Mouse (Mus musculus) mouse trophoblast stem cell (cell line): ENCODE measurements at regions not wholly inside any gene's neighbourhood (a gene's known extent, or its start where the extent isn't known, plus 50 kb on each side); places are given as distances from the start of the nearest gene placed in this dataset.
"Not testable (repeated sequence)": the region's sequence is repeated elsewhere in the genome, so short reads cannot be mapped to it uniquely, and the experiment has no call there.

Experiments used
- in situ Hi-C, 2 experiments: fragments of 300-500 bp; cut with MseI, MboI; formaldehyde crosslinking; loops; 2 replicates in 1 of 2; 3 replicates in 1 of 2; pipeline ENCODE4 v1.15.1; 2025

DNA sequence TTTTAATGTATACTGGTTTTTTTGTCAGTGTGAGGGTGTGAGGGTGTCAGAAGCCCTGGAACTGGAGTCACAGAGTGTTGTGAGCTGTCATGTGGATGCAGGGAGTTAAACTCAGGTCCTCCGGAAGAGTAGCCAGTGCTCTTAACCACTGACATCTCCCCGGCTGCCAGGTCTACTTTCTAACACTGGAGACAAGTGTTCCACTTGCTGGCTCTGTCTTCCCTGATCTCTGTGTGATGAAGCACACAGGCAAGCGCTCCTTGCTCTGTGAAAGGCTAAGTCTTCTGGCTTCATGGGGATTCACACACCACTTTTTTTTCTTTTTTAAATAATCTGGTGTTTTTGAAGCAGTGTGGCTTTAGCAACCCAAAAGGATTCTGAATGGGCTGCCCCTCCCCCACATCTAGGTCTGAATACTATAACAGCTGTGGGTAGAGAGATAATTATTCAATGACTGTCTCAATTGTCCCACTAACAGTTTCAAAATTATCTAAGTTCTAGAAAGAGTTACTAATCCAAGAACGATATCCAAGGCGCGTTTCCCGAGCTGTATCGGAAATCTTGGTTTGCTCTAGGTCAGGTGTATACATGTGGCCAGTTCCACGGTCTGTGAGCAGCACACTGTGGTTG is 208.4 kb upstream of the Smim15 start:
- in situ Hi-C loops, result no loop called here

DNA sequence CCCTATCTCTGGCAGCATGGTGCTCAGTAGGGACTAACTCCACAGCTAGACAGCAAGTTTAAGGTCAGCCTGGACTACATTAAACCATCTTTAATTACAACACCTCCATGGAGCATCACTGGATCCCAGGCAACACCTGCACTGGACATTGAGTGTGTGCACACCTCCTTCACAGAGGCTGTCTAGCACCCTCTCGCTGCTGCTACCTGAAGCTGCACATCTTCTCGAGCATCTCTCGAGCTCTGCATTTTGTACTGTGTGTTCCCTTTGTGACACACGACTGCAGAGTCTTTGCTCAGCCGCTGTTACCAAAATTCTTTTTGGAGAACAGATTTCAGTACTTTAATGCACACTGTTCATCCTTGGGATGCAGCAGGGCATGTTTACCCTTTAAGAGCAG is 212.2 kb upstream of the Smim15 start:
- in situ Hi-C loops, result no loop called here

DNA sequence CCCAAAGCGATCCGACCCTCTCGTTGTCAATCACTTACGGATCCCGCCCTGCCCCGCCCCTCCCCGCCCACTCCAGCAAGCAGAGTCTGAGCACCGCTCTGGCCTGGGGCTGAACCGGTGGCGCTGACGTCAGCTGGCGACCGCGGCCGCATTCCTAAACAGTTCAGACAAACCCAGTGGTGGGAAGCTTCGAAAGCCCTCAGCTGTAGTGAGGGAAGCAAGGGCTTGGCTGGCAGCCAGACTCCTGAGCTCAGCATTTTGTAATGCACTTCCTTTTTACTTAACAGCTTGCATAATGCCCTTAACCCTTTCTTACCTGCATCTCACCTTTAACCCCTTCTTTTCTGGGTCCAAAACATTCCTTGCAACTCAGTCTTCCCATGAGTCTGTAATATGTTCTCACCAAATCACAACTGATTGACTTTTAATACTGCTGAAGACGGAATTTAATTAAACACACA is 213.0 kb upstream of the Smim15 start:
- in situ Hi-C loops, result no loop called here

DNA sequence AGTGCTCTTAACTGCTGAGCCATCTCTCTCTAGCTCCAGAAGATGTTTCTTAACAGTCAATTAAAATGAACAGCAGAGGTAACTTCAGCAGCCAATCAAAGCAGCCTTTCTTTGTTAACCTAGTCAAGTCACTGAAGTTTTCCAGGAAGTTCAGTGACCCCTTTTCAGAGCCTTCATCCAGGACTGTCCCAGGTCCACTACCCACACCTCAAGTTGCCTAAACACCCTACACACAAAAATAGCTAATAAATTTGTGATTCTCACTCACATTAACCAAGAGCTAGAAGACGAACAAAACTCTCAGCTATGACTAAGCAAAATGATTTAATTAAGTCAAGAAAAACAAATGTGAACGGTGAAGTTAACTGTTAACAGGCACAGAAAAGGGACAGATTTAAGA is 214.0 kb upstream of the Smim15 start:
- in situ Hi-C loops, result no loop called here

DNA sequence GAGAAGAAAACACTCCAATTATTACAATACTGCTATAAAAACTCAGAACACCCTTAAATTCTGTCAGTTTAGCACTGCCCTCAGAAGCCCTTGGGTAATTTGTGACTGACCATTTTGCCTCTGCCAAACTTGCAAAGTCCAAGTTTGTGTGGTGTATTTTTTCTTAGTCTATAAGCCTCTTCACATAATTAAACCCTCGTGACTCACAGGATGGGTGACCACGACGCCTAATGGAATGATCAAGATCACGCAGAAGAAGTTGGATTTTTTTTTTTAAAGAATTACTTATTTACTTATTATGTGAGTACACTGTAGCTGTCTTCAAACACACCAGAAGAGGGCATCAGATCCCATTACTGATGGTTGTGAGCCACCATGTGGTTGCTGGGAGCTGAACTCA is 214.4 kb upstream of the Smim15 start:
- in situ Hi-C loops, result no loop called here

DNA sequence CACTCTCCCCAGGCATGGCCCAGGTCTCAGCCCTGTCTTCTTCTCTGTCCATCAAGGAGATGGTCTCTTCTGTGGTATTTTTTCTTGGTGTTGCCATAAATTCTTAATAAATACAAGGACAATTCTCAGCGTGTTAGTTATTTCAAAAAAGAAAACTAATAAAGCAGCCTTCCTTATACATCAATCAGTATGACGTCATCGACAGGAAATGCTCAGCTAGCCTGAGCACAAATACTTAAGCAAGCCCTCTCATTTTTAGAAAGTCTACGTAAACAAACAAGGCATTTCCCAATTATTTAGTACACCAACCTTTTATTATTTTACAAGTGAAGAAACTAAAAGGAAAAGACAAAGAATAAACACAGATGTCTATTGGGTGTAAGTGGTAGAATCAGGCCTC is 218.6 kb upstream of the Smim15 start:
- in situ Hi-C loops, result no loop called here

DNA sequence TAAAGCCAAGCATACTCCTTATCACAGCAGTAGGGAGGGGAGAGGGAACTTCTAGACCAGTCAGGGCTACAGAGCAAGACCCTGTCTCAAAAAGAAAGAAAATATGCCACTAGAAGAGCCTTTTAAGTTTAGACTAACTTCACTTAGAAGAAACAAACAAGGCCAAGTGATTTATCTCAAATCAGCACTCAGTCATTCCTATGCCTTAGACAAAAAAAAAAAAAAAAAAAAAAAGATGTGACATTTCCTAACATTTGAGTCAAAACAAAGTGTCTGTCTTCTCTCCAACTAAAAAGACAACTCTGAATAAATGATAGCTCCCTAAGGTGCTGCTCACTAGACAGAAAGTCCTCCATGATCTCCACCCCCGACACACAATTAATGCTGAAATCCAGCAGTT is 220.9 kb upstream of the Smim15 start:
- in situ Hi-C loops, result no loop called here

DNA sequence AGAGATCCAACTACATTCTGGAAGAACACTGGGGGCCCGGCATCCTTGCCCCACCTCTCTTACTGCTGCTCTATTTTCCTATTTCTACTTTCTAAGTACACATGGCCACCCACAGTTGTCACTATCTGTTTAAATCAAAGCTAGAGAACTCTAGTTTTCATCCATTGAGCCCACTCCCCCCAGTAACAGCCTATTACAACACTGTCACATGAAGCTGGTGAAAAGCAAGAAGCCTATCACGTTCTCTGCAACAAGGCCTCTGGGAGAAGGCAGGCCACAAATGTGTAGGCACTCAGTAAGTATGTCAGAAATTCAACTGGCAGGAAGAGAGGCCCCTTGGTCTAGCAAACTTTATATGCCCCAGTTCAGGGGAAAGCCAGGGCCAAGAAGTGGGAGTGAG is 222.0 kb upstream of the Smim15 start:
- in situ Hi-C loops, result no loop called here

DNA sequence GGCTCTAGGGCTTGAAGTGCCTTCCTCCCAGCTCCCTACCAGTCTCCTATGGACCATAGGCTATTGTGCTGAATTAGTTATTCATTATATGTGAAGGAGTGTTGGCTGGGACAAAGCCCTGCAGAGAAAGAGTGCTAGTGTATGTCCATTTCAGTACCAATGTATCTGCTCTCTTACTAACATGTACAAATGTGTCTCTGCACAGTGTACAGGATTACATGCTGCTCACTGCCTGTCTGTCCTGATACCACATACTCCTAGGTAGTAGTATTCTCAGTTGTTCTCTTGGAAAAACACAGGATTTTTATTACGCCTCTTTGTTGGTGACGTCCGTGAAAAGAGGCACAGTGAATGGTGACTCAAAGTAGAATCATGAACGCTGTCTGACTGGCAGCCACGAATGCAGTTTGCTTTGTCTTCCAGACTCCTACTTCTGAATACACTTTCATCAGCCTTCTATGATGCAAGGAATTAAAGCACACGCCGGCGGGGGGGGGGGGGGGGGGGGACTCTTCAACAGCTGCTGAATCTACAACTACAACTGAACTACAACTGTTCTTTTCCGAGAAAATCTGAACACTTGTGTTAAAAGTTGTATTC is 230.6 kb upstream of the Smim15 start:
- in situ Hi-C loops, result no loop called here

DNA sequence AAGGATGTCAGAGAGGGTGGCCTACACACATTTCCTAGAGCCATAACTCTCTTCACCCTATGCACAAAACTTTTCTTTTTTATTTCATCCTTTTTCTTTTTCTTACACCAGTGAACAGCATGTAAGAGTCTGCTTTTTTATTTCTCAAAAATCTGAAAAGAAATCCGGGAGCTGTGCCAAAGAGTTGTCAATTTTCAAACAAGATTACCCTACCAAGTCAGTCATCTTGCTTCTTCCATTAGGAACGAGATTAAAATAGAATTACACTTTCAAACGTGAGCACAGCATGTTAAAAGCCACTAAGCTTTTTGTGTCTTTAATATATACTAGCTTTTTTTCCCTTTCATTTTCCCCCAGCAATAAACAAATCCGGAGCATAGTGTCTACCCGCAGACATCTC is 232.2 kb upstream of the Smim15 start:
- in situ Hi-C loops, result no loop called here

DNA sequence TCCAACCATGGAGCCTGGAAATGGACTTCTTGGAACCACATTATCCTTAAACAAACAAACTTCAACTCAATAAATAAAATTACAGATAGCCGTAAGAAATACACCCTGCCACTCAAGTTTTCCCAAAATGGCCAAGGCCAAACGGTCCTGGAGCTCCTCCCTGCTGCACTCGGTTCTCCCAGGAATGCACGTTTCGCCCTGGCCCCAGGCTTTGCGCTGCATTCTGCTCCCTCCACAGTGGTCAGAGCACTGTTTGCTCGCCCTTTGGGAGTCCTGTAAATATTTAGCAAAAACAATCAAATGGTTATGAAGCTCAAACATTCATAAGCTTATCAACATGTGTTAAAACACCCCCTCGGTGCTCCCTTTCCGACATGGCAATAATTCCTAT is 233.4 kb upstream of the Smim15 start:
- in situ Hi-C loops, result no loop called here

DNA sequence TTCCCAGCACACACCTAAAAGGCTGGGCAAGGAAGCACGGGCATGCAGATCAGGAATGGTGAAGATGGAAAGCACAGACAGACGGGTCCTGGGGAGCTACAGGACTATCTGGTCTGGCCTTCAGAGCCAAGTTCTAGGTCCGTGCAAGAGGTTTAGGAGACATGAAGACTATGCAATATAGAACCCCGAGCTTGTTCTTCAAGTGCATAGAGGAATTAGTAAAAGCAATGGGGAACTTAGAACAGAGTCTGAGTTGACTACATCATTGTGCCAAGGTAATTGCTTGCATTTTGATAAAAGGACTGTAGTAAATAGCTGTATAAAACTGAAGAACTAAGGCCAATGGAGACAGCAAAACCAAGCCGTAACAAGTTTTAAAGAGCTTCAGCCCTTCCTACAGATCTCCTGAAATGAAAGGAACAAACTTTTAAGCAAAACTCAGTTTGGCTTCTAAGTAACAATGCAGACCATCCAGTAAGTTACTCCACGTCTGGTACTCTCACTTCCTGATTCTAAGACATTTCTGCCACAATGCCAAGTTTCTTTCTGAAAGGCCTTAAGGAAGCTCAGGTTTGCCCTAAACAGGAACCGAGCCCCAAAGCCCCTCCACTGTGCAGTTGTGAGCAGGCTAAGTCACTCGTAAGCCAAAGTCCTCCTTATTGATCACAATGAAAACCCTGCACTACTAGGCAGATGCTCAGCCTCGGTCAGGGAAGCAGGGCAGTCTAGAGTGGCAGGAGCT is 234.0 kb upstream of the Smim15 start:
- in situ Hi-C loops, result no loop called here

DNA sequence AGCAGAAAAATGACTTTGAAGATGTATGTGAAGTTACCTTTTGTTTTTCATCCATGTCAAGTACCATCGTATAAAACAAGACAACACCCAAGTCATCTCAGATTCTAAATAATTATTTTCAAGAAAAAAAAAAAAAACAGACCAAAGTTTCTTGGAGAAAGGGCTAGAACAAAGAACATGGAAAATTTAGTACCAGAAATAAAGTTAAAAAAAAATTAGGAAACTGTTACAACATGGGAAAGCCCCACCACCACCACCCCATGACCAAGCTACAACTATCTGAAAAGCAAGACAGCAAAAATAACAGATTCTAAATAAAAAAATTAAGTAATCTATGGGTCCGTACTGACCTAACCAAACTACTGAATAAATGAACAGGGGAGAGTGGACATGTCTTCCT is 235.3 kb upstream of the Smim15 start:
- in situ Hi-C loops, result no loop called here

DNA sequence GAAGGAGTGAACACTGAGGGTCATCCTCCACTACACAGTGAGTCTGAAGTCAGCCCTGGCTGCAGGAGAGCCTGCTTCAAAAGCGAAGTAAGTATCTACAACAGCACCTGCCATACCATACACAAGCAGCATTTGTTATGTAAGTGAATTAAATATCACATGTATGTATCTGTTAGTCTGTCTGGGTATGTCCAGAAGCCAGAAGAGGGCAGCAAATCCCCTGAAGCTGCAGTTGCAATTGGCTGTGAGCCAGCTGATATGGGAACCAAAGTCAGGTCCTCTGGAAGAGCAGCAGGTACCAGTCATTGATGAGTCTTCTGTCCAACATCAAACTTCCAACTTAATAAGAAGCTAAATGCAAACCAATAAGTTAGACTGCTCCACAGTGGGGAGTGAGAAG is 239.8 kb upstream of the Smim15 start:
- in situ Hi-C loops, result no loop called here

DNA sequence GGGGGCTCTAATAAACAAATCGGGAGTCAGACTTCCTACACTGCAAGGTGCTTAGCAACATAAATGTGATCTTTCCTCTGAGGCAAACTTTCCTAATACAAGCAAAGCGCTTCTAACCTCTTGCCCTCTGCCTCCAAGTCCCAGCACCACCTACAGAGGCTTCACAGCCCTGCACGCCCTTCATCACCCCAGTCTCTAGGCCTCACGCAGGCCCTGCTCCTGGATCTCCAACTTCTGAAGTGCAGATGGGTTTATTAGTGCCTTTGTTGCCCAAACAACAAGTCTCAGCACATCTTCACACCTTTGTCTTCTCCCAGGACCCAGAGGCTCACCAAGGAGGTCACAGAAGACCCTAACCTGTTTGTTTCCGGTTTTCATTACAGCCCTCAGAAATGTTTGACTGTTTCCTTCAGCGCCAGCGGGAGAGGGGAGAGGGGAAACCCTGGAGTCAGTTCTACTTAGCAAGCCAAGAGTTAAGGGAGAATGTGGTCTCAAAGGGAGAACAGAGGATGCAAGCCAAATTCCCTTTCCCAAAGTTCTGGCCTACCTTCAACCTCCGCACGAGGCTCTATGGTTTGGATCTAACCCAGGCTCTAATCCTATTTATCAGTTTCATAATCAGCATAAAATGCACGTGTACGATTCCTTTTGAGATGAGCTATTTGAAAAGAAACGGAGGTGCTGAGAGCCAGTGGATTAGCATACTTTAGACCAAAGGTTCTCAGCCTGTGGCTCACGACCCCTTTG is 244.9 kb upstream of the Smim15 start:
- in situ Hi-C loops, result no loop called here

DNA sequence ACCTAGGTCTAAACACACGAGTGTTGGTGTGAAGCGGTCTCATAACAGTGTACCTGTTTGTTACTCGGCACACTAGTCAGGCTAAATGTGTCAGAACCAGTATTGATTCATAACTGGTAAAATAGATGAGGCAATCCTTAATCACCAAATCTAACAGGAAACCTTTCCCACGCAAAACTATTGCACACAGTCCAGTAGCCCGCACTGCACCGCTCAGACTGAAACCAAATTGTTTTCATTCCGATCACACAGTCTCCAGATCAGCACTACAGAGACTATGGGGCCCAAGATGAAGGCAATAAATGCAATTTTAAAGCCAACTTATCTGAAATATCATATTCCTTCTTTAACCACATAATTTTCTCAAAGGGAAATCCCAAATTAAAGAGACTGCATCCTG is 246.1 kb upstream of the Smim15 start:
- in situ Hi-C loops, result no loop called here

DNA sequence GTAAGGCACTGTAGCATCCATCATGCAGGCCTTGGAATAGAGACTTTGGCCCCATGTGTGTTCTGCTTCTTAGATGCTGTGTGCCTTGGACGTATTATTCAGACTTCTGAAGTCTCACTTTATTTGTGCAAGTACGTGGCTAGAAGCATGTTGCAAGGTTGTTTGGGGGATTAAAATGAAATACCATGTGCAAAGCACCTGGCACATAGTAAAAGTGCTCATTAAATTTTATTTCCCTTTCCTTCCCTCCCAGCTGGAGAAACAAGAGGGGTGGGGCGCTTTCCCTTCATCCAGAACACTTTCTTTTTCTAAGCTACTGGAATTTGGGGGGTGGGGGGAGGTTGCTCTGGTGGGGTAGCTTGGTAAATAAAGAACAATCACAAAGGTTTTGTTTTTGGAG is 248.7 kb upstream of the Smim15 start:
- in situ Hi-C loops, result no loop called here

DNA sequence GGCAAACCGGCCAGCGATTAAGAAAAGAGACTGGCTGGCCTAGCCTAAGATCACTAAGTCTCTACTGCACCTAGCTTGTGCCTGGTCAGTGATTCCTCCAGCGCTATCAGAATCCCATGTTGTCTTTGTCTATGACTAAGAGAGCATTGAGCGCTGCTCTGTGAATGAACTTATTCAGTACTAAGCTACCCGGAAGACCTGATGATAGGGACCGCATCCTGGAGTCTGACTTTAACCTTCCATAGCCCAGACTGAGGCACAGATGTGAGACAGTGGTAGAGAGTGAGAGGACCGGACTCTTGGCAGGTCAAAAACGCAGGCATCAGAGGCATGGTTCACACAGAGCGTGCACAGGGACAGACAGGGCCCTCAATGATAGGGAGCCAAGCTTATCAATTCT is 252.5 kb upstream of the Smim15 start:
- in situ Hi-C loops, result no loop called here

DNA sequence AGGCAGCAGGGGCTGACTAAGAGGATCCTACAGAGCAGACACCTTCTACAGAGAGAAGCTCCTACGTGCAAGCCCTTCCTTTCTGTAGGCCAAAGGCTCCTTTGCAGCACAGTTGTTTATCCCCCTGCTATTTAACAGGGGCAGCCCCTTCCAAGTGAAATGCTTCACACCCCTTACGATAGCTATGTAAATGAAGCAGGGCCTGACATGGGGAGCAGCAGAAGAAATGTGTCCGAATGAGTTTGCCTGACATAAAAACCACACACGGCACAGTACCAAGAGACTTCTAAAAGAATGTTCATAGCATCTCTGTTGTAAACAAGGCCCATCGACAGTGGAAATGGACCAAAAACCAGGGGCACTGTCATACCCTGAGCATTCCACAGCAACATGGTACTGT is 259.3 kb upstream of the Smim15 start:
- in situ Hi-C loops, result no loop called here

DNA sequence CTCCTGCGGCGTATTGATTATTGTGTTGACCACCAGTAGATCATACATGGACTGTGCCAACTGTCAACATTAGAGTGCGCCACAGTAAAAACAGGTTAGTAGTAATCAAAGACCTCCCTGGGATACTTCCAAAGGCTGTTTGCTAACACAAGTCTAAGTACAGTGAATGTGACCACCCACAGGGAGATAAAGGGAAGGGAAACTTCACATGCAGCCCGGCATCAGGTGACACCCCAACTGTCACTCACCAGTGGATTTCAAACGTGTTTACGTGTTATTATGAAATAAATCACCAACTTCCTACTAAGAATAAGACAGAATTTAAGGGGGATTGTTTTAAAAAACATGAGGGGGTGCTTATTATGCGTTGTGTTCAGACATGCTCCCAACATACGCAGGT is 262.5 kb upstream of the Smim15 start:
- in situ Hi-C loops, result no loop called here

DNA sequence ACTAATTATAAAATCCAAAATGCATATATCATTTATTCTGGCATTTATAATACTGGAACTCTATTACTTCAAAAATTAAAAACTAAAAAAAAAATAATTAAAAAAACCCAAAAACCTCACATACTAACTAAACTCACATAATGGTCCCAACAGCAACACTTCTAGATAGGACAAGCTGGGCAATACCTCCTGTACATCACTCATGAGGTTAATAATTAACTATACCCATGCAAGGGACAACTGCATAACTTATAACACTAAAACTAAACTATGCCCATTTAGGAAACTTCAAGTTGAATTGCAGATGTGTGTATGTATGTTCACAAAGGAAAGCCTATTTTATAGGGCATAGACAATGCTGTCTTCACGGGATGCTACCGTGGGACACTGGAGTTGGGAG is 263.0 kb upstream of the Smim15 start:
- in situ Hi-C loops, result no loop called here

DNA sequence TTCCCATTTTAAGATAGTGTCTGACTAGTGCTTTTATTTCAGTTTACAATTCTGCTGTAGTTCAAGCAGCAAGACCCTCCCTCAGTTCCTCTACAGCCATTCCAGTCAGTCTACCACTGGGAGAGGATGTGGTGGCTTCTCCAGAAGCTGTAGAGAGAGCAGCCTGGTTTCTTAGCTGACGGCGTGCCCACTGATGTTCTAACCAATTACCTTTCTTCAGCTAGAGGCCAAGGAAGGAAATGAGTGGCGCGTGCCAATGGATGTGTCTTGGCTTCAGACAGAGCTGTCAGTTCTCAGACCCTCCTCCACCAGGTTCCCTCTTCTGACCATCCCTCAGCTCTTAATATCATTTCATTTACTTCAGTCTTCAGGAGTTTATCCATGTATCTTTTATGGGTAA is 264.7 kb upstream of the Smim15 start:
- in situ Hi-C loops, result no loop called here

DNA sequence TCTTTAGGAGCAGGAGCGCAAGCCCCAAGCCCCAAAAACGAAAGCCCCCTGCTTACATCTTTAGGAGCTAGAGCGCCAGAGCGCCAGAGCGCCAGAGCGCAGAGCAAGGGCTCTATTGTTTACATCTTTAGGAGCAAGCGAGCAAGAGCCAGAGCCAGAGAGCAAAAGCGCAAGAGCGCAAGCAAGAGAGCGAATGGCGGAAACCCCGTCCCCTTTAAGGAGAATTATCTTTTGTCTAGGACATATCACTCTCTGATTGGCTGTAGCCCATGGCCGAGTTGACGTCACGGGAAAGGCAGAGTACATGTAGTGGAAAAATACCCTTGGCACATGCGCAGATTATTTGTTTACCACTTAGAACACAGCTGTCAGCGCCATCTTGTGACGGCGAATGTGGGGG is 269.7 kb upstream of the Smim15 start:
- in situ Hi-C loops, result not testable (repeated sequence)
